Mouse (Mus musculus) C2C12 (cell line): ENCODE data around the gene Nek6.

Source experiments
- CTCF ChIP-seq: IDR thresholded peaks from one replicate; pipeline ENCODE4 v1.5.1; 2011; ENCODE audit not compliant: control insufficient read depth, insufficient read depth, insufficient read length
- FOSL1 ChIP-seq: IDR thresholded peaks from one replicate; pipeline ENCODE4 v1.8.0; 2011; ENCODE audit warnings: mild to moderate bottlenecking, low read length; ENCODE audit not compliant: poor library complexity, insufficient read depth, severe bottlenecking
- USF1 ChIP-seq: IDR thresholded peaks from one replicate; pipeline ENCODE4 v1.6.1; 2011; ENCODE audit warnings: low read depth, mild to moderate bottlenecking, control low read depth, moderate library complexity

- TF ChIP-seq USF1 = no peak
- no peak for TF ChIP-seq FOSL1
- no peak for TF ChIP-seq CTCF
Measured at GRCm38 (mm10) chr2:38501606-38502005, 9.8 kb upstream of the Nek6 start.
